Mouse (Mus musculus) lung, postnatal 10 days (tissue): ENCODE measurements at regions not wholly inside any gene's neighbourhood (a gene's known extent, or its start where the extent isn't known, plus 50 kb on each side); places are given as distances from the start of the nearest gene placed in this dataset.

Experiments used
- DNase-seq: peaks from one replicate; pipeline ENCODE4 v3.0.0; 2021

DNA sequence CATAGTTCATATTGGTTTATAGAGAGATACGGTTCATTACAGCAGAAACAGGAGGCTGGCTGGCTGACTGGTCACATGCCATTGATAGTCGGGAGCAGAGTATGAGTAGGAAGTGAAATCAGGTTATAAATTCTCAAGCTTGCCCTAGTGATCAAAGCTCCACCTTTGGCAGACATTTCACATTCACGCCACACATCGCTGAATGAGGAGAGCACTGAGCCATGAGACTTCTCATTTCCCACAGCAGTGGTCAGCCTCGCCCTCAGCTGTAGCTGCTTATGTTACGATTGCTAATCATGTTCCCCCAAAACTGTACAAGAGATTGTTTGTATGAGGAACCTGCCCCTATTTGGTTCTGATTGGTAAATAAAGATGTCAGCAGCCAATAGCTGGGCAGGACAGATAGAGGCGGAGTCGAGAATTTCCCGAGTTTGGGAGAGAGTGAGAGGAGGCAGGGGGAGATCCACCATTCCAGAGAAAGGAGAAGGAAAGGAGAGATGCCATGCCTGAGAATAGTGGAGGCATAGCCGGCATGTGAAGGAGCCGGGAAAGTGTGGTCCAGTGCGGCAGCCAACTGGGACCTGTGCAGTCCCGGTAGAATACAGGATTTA is 333.5 kb downstream of the Phf3 start:
- no peak for DNase-seq

DNA sequence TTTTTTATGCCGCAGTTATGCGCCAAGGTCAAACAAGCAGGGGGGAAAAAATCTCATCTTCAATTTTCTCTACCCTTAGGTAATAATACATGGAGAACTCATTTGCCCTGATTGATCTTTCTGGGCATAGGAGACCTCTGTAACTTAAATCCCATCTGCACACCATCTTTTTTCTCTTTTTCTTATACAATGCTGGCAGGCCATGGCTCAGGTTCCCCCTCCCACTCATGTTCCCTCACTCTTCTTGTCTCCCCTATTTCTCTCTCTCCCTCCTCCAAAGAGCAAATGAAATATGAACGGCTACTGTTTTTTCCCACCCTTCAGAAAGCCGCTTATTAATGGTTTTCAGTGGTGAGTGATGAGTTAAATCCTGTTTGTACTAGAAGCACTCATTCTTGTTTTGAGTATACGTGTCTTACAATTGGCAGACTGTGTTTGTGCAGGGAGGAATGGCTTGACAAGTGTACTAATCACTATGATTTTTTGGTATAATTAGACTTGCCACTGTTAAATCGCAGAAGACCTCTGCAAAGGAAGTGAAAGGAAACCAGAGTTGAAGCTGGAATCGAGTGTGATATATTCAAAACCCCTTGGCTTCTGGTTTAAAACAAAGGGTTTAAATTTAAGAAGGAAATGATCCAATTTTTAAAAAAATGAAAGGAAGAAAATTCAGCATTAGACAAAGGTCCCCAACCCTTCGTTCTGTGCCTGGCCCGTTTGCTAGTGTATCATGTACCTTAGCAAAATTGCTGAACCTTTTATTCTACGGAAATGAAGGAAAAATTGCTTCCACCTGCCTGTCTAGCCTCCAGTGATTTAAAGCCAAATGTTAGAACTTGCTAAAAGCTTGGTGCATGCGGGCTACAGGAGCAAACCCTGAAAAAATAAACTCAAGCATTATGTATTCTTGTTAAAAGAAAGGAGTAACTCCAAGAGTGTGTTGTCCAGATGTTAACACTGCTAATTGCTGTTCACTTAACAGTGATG is 336.4 kb downstream of the Phf3 start:
- no peak for DNase-seq

DNA sequence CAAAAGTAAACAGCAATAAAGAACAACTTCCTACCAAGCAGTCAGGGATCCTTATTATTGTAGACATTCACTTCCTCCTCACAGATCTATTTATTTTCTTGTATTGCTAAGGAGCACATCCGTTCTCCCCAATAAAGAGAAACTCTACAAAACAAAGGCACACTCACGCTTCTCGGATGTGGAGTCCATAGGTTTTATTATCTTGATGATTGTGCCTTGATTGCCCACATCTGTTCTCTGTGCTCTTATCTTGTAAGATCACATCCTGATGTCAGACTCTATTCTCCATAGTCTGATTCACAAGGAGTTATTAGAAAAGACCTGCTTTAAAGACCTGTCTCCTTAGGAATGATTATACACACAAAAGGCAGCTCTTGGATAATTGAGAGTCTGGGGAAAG is 356.4 kb downstream of the Phf3 start:
- no peak for DNase-seq

DNA sequence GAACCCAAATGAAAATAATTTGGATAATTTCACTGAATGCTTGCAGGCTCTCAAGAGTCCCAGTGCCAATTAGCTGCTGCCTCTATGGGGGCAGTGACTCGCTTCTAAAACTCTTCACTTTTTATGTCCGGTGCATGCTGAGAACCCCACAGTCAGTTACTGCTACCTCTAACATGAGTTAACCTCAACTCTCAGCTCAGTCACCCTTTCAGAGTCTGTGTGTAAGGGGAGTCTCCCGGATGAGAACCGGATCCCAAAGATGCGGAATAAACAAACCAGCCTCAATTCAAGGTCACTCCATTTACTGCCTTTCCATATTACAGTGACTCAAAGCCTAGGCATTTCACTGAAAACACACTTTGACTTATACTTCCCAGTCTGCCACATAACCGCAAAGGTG is 357.9 kb downstream of the Phf3 start:
- no peak for DNase-seq

DNA sequence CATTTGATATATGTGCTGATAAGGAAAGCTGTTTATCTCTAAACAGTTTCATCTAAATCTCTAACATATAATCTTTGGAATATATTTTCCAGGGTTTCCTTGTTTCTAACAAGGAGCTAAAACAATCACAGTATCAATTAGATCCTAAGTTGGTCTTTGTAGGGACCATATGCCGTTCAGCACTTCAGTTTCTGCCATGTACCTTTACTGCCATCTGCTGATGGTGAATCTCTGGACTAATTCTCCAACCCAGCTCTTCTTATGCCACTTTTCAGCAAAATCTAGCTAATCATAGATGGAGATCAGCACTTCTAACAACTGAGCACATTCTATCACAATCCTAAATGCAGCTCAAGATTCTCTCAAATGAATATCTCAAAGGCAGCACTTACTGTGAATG is 370.5 kb downstream of the Phf3 start:
- DNase-seq = no peak

DNA sequence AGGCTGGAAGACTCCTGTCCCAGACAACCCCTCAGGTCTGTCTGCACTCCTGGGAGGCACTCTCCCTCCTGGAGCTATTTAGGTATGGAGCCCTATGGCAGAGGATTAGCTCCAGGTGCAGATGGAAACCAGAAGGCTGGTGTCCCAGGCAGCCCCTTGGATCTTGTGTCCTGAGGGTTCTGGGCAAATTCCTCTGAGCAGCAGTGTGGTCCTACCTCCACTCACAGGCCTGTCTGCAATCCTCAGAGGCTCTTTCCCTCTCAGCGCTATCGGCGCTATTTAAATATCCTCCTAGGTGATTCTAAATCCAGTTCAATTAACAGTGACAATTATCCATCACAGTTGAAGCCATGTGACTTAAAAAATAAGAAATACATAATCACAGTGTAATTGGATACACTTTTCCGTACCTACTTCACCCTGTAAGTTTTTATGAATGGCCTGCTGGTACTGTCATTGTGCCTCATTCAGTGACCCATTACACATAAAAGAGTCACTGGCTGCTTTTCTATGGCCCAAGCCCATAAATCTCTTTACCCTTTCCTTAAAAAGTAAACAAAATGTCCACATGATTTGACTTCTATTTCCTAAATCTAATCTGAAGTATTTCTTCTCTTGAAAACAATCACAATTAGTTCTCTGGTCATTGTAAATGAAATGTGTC is 413.3 kb downstream of the Phf3 start:
- no peak for DNase-seq

DNA sequence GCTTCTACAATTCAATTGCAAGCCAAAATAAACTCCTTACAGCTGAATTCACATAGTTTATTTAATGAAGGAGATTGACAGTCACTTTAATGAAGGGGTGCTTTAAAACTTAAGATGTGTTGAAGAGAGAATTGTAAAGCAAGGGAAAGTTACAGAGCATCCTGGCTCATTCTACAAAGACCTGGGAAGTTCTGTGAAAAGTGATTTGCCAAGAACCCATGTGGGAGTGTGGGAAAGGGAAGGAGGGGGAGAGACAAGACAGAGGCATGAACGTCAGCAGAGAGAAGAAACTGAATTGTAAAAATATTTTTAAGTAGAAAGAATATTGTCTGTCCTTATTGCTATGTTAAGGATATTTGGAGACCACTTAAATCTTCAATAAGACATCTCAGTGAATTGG is 435.8 kb downstream of the Phf3 start:
- no peak for DNase-seq

DNA sequence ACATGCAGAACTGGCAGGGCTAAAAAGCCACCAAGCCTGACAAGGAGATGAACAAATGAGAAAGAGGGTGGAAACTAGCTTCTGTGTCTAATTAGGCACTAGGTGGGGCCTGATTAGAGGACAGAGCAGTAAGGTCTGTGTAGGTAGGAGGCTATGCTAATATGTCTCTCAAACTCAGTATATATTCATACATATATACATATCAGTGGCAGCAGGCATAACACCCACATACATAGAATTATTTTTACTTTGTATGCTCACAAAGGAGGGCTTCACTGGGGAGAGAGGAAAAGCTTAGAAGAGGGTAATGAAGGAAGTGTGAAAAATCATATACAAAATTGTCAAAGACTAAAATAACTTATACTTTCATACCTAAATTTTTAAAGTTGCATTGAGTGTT is 457.1 kb downstream of the Phf3 start:
- no peak for DNase-seq

DNA sequence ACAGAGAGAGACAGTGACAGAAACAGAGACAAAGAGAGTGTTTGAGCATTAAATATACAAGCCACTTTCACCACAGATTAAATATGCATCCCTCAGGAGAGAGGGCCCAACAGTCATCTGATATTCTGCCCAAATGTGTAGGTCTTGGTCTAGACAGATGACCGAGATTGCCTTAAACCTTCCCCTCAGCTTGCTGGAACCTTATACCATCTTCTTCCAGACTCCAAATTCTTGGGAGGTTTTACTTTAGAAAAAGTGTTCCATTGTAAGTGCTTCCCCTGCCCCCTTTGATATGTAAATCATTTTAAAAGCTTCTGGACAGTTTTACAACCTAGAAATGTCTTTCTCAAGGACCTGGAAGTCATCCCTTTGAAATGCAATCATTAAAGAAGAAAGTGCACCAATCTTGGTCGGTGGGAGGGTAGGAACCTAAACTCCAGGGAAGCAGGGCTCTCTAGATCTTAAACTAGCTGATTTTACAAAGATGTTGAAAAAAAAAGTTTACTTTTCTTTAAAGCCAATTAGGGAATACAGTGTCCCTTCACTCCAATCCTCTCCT is 458.8 kb downstream of the Phf3 start:
- DNase-seq = no peak
